In genomic region chr8:87690100-87691095, GRCm38 (mm10) we compare ENCODE assay signal across 8 mouse cellular contexts.
DNase-seq lines count a peak whose midpoint lies in the region; ATAC-seq and TF ChIP-seq lines count a peak whose summit lies in the region.
"Had no signal": no experiment of that assay in that cellular context is flagged by ENCODE, and none has a peak within 500 bp of the region (broad histone marks: within the 10 kb centered on the region; RNA-seq: fewer than 3 reads in every experiment).

No protein-coding gene starts in this region.

- H3K4me3 ChIP-seq in forebrain, embryonic 14.5 days (ENCODE audit: low read depth, low read length) = no peak overlapping the region
- no peak overlapping the region for H3K4me3 ChIP-seq in limb, embryonic 13.5 days
- H3K4me3 ChIP-seq: limb, embryonic 15.5 days had no signal

- 0 out of 2 replicates have a peak, but pooled peaks cover 3% of the 10 kb centered on the region for H3K36me3 ChIP-seq in forebrain, embryonic 14.5 days (ENCODE audit: control insufficient read depth, insufficient read depth, low read length)
- peaks cover 24% of the 10 kb centered on the region for H3K36me3 ChIP-seq in limb, embryonic 13.5 days

- WGBS in forebrain, embryonic 14.5 days = 23% methylated on average over 28 of the region's 28 CpGs
- 23% methylated on average over 28 of the region's 28 CpGs for WGBS in limb, embryonic 13.5 days

- TF ChIP-seq POLR2A in brain, embryonic 14.5 days (IDR thresholded peaks at IDR 0.05; ENCODE audit: borderline replicate concordance, extremely low read depth, insufficient read depth, insufficient read length, poor library complexity, severe bottlenecking) = no peak

- H3K9me3 ChIP-seq in forebrain, embryonic 14.5 days (replicated peaks; ENCODE audit: control insufficient read depth, low read length) = no peaks in the 10 kb centered on the region
- no peaks in the 10 kb centered on the region for H3K9me3 ChIP-seq in limb, embryonic 13.5 days
- H3K9me3 ChIP-seq: limb, embryonic 15.5 days had no signal

- H3K27ac ChIP-seq in forebrain, embryonic 14.5 days (ENCODE audit: low read depth, low read length) = peak overlapping the region; percentile 91
- 0 out of 2 replicates have a peak overlapping the region, but pooled peaks have one; percentile 22 for H3K27ac ChIP-seq in limb, embryonic 13.5 days
- H3K27ac ChIP-seq: limb, embryonic 15.5 days had no signal

- peak overlapping the region; percentile 36 for H3K4me2 ChIP-seq in forebrain, embryonic 14.5 days (ENCODE audit: low read length)
- peak overlapping the region; percentile 47 for H3K4me2 ChIP-seq in limb, embryonic 13.5 days (replicated peaks)
- H3K4me2 ChIP-seq: limb, embryonic 15.5 days had no signal

- TF ChIP-seq CTCF in brain, embryonic 14.5 days (IDR thresholded peaks at IDR 0.05; ENCODE audit: borderline replicate concordance, extremely low read depth, insufficient read depth, insufficient read length) = no peak

- intact Hi-C loops in left cerebral cortex, postnatal 4 days (cut with DNase I) = no loop called here

- peak; percentile 44 for ATAC-seq in forebrain, embryonic 14.5 days
- ATAC-seq in limb, embryonic 13.5 days (ENCODE audit: low FRiP score, low read depth) = no peak

- DNase-seq in left cerebral cortex, postnatal 4 days = peak; percentile 66
- DNase-seq in left cerebral cortex, adult 9 months (ENCODE audit: low spot score in 2 of 2) = no peak
- peak; percentile 87 for DNase-seq in brain, embryonic 14.5 days (ENCODE audit: low read depth)
- DNase-seq in forebrain, embryonic 14.5 days (ENCODE audit: low spot score) = peak; percentile 79
- no peak for DNase-seq in adipocyte (ENCODE audit: low spot score)
- no peak for DNase-seq in spleen, postnatal 36 days (ENCODE audit: low spot score in 2 of 2)

- H3K27me3 ChIP-seq in forebrain, embryonic 14.5 days (replicated peaks; ENCODE audit: control insufficient read depth, insufficient read depth, low read length) = no peaks in the 10 kb centered on the region
- no peaks in the 10 kb centered on the region for H3K27me3 ChIP-seq in limb, embryonic 13.5 days
- H3K27me3 ChIP-seq: limb, embryonic 15.5 days had no signal

- H3K4me1 ChIP-seq in forebrain, embryonic 14.5 days (ENCODE audit: control insufficient read depth, insufficient read depth, low read length) = peaks cover 68% of the 10 kb centered on the region
- peaks cover 56% of the 10 kb centered on the region for H3K4me1 ChIP-seq in limb, embryonic 13.5 days

- H3K9ac ChIP-seq in forebrain, embryonic 14.5 days (ENCODE audit: low read length) = peak overlapping the region; percentile 43
- H3K9ac ChIP-seq in limb, embryonic 13.5 days = peak overlapping the region; percentile 31; the same call in 1 of the 2 replicates
- H3K9ac ChIP-seq: limb, embryonic 15.5 days had no signal

Comparison
In these comparisons a context has a peak if more than half of its experiments do, and no peak if none do; other contexts are left out.
1. DNase-seq: peak in left cerebral cortex, postnatal 4 days (single experiment), brain, embryonic 14.5 days (single experiment) and forebrain, embryonic 14.5 days (single experiment); none in left cerebral cortex, adult 9 months (0 of 2), adipocyte (single experiment) and spleen, postnatal 36 days (0 of 2).